Mouse (Mus musculus): ENCODE data around the gene Slc7a1.
A peak's percentile ranks its signal among the peaks of the same experiment; 100 is the strongest.
"Not testable (repeated sequence)": the region's sequence is repeated elsewhere in the genome, so short reads cannot be mapped to it uniquely, and the experiment has no call there.

Slc7a1 gene

GRCm38 (mm10) chr5:148326295-148326694 lies 73.4 kb downstream of the Slc7a1 start:
- DNase-seq (ENCODE audit: low read depth, low spot score): not testable (repeated sequence)

- peak; percentile 31 for DNase-seq (ENCODE audit: low read depth, low spot score)
Measured at GRCm38 (mm10) chr5:148325317-148325885, 74.3 kb downstream of the Slc7a1 start.

DNA sequence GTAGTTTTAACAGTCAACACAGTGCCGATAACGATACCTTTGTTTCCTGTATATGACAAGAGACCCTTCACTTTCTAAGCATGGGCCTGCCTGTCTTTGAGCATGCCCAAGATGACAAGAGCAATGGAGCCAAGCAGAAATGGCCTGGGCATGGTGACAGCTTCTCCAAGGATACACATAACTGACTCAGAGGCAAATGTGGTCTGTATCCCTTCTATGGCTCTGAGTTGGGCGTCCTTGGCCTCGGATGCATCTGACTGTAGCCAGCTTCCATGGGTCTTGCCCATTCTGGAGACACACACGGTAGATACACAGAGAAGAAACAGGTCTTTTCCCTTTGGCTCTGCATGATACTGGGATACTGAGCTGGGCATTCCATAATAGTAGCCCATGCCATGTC lies 84.8 kb downstream of the Slc7a1 start:
- no peak for DNase-seq (ENCODE audit: low read depth, low spot score)

GRCm38 (mm10) chr5:148312443-148312842 lies 87.3 kb downstream of the Slc7a1 start:
- DNase-seq (ENCODE audit: low read depth, low spot score): no peak

- no peak for DNase-seq (ENCODE audit: low read depth, low spot score)
Measured at GRCm38 (mm10) chr5:148310790-148311189, 88.9 kb downstream of the Slc7a1 start.

DNA sequence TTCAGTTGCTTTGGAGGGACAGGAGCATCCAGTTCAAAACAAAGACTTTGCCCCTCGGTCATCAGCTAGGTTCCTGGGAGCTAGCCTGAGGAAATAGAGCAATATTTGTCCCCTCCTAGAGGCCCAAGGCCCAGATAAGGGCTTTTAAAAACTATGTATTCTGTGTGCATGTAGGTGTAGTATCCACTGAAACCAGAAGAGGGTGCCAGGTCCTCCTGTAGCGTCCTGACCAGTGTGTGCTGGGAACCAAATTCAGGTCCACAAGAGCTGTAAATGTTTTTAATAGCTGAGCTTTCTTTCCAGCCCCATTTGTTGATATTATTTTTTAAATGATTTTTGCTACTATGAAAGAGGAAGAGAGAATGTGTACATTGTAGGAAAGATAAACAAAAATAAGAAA lies 95.6 kb downstream of the Slc7a1 start:
- no peak for DNase-seq (ENCODE audit: low read depth, low spot score)

DNA sequence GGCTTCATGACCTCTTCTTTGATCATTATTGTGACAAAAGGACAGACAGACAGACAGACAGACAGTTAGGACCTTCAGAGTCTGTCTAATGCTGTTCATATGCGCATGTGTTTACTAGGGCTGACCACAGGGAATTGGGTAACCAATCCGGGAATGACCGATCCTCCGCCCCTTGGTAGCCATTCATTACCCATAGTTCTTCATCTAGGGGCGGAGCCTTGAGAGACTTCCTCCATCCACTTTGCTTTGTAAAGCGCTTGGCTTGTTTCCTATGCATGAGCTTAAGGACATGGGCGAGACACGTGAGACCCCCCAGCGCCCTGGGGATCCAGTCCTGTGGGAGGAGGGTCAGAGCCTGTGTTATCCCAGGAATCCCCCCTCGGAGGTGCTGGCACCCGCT lies 96.7 kb downstream of the Slc7a1 start:
- no peak for DNase-seq (ENCODE audit: low read depth, low spot score)

- no peak for DNase-seq (ENCODE audit: low read depth, low spot score)
Measured at GRCm38 (mm10) chr5:148293346-148293745, 106.4 kb downstream of the Slc7a1 start.

- DNase-seq (ENCODE audit: low read depth, low spot score): no peak
Measured at GRCm38 (mm10) chr5:148292862-148293261, 106.8 kb downstream of the Slc7a1 start.

DNA sequence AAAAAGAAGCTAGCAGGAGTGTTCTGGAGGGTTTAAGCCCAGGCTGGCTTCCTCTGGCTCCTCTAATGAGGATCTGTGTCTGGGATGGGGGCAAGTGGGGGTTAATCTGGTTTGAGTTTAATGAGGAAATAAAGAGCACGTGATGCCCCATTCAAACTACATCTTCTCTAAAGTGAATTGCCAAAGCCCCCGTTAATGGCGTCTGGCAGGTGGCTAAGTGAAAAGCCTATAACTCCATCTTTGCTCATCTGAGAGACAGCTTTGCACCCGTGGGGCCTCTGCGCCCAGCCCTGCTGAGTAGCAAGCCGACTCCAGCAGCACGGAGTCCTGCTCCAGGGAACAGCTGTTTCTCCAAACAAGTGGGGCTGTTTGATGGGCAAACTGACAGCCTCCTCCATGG lies 109.8 kb downstream of the Slc7a1 start:
- DNase-seq (ENCODE audit: low read depth, low spot score): no peak

DNA sequence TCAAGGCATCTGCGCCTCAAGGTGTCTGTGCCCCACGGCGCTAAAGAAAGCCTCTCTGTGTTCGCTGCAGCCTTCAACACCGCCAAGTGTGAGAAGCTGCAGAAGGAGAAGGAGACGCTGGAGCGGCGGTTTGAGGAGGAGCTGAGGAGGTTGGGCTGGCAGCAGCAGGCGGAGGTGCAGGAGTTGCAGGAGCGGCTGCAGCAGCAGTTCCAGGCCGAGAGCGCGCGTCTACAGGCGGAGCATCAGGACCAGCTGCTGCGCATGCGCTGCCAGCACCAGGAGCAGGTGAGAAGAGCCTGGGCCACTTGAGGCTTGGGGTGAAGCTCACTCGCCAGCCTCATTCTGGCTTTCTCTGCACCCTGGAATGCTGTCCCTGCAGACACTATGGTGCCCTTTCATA lies 110.9 kb downstream of the Slc7a1 start:
- no peak for DNase-seq (ENCODE audit: low read depth, low spot score)

- DNase-seq (ENCODE audit: low read depth, low spot score): no peak
Measured at GRCm38 (mm10) chr5:148287529-148287928, 112.2 kb downstream of the Slc7a1 start.

GRCm38 (mm10) chr5:148283584-148283983 lies 116.1 kb downstream of the Slc7a1 start:
- no peak for DNase-seq (ENCODE audit: low read depth, low spot score)

- no peak for DNase-seq (ENCODE audit: low read depth, low spot score)
Measured at GRCm38 (mm10) chr5:148283177-148283576, 116.5 kb downstream of the Slc7a1 start.

GRCm38 (mm10) chr5:148282631-148283030 lies 117.1 kb downstream of the Slc7a1 start:
- no peak for DNase-seq (ENCODE audit: low read depth, low spot score)

GRCm38 (mm10) chr5:148282093-148282492 lies 117.6 kb downstream of the Slc7a1 start:
- DNase-seq (ENCODE audit: low read depth, low spot score): no peak

- DNase-seq (ENCODE audit: low read depth, low spot score): no peak
Measured at GRCm38 (mm10) chr5:148280321-148280720, 119.4 kb downstream of the Slc7a1 start.

- no peak for DNase-seq (ENCODE audit: low read depth, low spot score)
Measured at GRCm38 (mm10) chr5:148278233-148278632, 121.5 kb downstream of the Slc7a1 start.

All from c-Kit-negative CD71-positive TER-119-positive erythroid progenitor cells, embryonic 14.5 days (primary cell).